Mouse (Mus musculus): ENCODE measurements at regions not wholly inside any gene's neighbourhood (a gene's known extent, or its start where the extent isn't known, plus 50 kb on each side); places are given as distances from the start of the nearest gene placed in this dataset.
A peak's percentile ranks its signal among the peaks of the same experiment; 100 is the strongest.

DNA sequence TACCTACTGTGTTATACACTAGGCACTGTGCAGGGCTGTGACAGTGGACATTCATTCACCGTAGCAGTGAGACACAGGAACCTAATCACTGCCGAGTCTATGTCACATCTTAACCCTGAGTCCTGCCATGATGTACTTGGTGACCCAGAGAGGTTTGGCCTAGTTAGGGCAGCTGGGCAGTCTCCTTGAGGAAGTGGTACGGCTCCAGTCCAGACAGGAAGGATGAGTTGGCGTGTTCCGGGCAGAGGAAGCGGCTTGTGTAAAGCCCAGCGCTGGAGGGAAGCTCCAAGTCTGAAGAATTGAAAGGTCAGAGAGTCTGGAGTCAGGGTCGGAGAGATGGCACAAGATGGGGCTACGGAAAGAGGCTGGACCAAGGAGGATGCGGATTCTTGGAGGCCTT lies 99.4 kb upstream of the Smim15 start:
- no peak for DNase-seq

DNA sequence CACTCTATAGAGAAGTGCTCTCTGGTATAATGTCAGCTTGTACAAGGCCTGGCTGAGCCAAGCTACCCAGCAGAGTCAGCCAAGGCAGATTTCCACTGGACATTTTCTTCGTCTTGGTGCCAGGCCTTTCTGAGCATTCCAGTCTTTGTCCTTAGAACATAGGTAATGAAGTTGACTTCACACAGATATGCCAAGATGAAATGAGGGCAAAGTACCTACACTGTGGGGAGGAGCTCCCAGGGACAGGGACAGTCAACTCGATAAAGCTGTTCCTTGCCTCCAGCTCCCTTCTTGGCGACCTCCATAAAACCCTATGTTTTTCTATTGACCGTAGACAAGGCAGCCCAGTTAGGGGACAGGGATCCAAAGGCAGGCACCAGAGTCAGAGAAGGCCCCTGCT lies 101.3 kb upstream of the Smim15 start:
- no peak for DNase-seq

DNA sequence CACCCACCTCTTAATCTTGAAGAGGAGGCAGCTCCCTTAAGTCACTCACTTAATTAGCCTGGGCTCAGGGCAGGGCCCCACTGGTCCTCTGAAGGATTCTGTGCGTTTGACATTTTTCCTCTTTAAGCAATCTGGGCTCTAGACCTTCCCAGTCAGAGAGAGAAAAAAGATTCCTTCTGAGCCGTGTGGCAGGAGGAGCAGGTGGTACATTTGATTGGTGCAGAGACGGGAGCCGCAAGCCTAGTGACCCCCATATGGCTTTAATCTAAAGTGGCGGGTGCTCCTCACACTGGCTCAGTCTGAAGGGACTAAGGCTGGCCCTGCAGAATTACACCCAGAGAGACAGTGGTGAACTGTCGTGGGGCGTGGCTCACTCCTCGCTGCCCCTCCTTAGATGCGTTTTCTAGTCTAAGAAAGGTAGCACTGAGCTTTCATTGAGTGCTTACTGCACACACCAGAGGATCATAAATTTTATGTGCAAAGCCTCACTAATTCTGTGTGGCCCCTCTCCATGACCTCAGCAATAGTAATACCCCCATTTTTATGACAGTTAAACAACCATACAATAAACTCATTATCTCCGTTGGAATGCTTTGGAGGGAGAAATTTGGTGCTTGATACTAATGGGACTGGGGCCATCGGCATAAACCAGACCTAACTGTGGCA lies 101.8 kb upstream of the Smim15 start:
- no peak for DNase-seq

DNA sequence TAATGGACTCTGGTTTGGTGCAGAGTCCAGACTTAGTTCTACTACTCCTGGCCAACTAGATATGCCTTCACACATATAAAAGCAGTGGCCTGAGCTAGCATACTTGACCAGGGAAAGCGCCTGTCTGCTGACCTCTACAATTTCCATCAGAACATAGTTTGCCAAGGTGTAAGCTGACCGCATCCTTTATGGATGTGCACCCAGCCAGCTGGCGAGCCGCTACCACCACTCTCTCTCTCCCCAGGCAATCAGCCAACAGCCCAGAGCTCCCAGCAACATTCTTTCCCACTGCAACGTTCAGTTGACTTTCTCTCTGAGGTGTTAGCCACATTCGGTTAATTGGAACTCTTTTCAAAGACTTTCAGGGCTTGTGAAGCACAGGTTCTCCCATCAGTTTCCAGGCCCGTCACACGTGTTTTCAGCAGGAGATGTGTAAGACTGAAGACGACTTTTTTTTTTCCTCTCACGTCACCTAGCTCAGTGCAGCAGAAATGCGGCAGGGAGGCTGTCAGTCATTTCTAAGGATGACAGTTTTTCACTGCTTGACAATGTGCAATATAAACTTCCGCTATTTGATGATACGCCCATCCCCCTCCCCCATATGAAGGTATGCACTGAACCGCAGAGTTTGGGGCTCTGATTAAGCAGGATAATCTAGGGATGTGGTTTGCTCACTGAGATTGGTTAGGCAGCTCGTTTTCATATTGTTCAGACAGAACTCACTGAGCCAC lies 104.2 kb upstream of the Smim15 start:
- no peak for DNase-seq

DNA sequence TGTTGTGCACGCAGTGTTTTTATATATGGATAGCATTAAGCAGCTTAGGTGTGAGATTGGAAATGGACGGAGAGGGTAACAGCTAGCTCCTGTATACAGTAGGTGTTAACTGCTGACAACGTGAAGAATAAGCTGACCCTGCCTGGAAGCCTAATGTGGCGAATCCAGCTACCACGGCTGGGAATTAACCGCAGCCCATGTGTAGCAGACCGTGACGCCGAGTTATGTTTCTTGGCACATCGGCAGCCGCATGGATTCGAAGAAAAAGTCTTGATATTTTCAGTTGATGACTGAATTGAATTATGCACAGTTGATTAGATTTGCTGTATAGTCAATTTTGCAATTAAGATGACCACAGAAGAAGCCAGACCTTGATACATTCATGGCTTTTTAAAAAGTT lies 108.6 kb upstream of the Smim15 start:
- DNase-seq, result no peak

DNA sequence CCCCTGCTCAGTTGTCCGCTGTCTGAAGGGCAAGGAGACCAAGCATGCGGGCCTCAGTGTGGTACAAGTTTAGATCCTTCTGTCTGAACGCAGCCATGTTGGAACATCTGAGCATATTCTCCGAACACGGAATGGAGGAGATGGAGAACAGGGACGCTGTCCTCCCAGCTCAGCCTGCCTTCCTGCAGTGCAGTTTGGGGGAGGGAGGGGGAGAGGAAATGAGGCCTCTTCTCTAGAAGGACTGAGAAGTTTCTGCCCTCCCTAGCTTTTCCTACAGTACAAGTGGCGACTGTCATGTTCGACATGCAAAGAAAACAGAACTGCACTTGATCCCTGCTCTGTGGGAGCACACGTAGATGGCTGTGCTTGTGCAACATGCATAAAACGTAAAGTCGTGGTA lies 109.6 kb upstream of the Smim15 start:
- DNase-seq, result no peak

DNA sequence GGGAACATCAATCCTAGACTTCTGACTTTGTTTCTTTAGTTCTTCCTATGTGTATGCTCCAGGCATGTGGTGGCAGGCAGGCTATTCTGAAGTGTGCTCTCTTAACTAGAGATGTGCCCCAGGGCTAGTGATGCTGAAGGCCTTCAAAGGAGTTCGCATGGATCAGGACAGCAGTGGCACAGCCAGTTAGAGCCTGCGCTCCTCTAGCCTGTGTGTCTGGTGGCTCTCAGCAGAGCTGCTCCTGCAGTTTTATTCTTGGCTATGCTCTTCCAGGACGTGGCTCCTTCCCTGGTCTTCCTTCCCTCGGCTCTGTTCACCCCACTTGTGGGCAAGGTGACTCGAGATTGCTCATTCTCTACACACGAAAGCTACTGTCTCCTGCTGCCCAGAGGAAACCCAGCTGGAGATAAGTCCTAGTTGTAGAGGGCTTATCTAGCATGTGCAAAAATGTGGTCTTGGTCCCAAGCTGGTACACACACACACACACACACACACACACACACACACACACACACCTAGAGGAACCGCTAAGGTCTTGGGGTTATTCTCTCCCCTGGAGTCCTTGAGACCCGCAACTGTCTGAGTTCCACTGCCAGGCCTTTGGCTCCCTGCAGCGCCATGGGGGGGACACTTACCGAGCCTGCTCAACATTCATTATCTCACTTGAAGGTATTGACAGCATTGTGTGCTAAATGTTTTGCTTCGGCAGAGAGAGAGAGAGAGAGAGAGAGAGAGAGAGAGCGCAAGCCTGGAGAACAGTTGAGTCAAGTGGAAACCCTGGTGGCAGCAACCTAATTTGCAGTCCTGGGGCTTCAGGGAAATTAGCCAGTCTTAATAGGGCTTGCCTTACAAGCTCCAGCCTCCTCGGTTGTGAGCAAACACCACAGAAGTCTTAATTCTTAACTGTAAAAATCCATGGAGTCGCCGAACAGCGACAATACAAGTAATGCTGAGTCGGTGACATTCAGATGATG lies 110.4 kb upstream of the Smim15 start:
- no peak for DNase-seq

DNA sequence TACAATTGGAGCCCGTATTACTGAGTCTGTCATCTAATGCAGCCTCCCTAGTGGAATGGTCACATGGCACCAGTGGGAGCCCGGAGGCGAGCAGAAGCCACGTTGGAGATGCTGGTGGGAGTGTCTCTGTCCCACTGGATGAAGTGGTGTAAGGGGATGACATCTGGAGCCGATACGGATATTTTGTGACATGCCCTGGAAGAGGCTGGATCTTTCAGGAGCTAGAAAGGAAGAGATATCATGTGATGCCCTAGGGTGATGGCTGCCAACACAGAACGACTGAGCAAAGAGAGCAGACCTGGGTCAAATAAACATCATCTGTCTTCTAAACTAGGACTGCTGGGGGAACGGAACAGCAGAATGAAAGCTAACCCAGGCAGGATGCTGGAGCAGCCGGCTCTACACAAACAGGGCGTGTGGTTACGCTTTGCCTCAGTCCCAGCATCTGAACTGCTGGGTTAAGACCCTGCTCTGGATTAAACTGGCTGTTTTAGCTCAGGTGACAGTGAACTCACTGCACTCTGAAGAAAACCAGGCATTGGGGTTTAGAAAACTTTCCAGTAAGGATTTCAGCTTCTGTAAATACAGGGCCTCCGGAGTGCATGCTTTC lies 111.7 kb upstream of the Smim15 start:
- DNase-seq, result no peak

DNA sequence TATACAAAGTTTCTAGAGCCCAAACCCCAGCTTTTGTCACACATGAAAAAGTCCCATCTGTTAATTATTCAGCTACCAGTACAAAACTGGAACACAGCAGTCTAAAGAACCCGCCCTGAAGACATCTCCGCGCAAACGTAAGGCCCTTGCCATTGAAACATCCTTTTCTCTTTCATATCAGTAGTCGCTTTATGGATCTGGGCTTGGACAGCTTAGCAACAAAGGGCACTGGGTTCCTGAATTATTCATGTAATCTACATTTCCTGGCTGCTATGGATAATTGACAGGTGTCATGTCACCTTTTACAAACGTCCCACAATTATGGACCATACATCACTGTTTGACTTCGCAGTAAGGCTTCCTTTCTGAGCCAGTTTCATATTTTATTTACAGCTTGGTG lies 113.0 kb upstream of the Smim15 start:
- no peak for DNase-seq

DNA sequence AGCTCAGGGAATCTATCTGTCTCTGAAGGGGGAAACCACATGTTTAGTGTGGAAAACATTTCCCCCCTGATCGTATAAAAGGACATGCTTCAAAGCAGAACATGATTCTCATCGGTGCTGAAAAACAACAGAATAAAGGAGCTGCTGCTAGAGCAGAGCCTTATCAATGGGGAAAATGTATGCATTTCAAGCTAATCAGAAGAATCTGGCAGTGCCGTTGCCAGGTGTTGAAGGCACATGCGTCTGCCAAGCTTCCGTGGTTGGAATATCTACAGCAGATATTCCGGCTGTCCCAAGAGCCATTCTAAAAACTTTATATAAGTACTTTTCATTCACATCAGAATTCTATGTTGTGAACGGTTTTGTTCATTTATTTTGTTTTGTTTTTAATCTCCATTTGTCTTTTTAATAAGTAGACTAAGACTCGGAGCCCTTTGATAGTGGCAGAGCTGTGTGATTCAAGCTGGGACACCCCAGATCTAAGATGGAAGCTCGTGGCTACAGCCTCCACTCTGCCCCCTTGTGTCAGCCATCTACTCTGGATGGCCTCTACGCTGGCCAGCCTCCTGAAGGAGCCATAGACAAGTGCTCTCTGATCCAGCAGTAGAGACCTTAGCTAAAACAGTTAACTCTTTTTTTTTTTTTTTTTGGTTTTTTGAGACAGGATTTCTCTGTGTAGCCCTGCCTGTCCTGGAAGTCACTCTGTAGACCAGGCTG lies 116.6 kb upstream of the Smim15 start:
- peak; percentile 8 to 24 for DNase-seq

DNA sequence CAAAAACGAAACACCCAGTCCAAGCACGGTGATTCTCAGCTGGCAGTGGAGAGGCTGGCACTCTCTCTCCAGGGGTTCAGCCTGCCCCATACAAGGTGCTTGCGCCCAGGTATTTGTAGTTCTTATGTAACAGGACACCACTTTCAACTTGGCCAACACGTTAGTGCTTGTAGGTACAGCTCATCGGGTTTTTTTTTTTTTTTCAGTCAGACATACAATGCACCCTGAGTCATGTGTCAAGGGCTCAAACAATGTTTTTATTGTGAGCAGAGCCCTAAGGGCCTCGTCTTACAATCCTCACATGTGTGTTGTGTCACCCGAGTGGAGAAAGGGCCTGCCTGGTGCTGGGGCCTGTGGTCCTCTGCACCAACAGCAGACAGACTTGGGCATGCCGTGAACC lies 118.8 kb upstream of the Smim15 start:
- no peak for DNase-seq

DNA sequence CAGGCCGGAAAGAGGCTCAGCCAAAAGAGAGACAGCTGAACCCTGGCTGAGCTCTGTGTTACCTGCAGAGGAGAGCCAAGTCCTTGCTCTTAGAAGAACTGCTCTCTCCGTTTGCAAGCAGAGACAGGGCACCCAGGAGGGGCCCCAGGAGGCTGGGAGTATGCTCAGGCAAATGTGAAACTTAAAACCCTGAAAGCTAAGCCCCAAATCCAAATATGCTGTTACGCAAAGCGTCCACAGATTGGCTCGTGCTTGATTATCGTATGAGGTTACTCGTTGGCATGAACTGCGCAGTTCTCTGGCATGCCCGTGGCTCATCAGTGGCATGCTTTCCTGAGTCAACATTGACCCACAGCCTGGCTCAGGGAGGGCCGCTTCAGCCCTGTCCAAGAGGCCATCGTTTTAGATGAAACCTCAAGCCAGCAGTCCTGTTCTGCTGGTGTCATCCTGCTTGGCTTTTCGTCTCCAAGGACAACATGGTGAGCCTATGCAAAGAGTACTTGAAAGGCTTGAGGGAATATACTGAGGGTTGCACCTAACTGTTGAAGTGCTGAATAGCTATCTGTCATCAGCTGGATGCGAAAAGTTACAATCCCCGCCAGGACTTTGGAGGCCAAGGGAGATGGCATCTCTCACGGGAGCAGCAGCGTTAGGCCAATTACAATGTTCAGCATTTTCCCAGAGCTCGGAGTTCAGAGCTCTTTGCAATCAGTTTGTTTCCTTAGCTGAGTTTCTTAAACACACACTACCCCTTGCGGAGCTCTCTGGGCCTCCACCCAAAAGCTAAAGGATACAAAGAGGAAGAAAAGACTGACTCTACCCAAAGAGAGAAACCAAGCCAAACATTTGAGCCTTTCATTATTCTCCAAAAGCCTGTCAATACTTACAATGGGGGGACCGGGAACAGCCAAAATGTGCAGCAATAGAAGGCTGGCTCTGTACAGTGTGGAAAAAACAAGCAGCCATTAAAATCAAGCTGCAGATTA lies 120.8 kb upstream of the Smim15 start:
- no peak for DNase-seq

DNA sequence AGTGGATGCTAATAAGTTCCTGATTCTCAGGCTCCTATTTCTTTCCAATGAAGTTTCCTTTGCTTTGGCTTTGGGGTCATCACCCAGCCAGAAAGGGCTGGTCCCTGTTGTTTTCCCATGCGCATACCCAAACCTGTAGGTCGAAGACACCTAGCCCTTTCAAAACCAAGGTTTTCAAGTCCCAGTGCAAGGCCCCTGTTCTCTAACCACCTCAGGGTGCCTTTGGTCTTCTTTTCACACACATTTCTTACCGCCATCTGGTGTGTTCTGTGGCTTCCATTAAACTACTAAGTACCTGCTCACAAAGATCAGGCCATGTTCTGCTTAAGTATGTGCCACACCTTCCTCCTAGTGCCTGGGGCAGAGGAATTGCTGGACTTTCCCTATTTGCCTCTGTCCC lies 124.8 kb upstream of the Smim15 start:
- DNase-seq, result no peak

DNA sequence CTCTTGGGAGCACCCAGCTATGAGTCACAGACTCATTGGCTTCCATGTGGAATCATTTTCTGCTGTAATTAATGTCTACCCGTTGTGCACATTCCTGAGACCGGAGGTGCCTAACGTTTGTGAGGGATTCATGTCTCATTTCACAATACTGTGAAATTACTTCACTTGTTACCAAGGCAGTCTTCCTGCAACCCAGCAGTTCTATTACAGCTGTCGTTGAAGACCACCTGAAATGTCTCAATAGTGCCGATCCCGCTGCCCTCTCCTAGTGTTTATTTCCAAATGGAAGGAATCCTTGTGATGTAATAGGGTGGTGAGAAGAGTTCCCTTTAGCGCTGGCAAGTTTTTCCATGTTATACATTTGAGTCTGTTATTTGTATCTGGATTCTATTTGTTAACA lies 125.8 kb upstream of the Smim15 start:
- no peak for DNase-seq

DNA sequence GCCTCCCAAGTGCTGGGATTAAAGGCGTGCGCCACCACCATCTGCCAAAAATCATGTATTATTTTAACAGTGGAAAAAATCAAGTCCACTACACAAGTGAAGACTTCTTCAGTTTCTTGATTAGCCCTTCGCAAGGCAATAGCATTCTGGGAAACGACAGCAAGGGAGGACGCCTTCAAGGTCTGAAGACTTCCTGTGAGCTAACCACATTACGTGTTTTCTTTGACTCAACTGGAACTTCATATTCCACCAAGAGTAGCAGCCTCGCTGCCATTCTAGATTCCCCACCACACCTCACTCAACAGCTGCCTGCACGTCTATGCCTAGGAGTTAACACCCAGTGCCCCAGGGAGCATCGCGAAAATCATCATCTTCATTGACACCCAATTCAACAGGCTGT lies 126.2 kb upstream of the Smim15 start:
- no peak for DNase-seq

DNA sequence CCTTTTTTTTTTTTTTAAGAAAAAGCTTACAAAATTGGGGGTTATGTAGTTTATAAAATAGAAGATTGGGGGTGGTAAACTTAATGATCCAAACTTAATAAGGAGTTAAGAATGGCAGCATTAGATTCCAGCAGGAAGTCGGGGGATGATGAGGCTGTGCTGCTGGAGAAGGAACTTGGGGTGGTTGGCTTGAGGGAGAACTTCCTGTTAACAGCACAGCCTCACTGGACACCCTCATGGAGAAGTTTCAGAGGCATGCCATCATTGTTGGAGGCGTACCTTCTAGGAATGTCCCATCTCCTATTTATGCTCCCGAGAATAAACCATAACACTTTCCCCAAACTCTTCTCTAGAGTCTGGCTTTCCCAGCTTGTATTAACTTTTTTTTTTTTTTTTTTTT lies 126.7 kb upstream of the Smim15 start:
- no peak for DNase-seq

DNA sequence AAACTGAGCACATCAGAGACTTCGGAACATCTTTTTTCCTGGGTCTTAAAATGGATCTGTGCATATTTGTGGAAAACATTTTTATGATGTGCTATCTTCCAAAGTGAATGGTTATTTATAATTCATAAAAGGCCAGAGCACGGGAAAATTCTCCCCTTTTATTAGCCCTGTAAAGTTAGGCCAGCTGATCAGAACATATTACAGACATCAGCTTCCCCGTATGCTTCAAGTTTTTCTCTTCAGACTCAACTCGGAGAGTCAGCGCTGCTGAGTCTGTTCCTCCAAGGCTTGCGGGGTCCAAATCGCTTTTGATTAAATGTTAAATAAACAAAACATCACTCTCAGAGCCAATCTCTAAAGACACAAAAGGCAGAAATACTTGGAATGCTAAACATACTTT lies 134.1 kb upstream of the Smim15 start:
- no peak for DNase-seq

DNA sequence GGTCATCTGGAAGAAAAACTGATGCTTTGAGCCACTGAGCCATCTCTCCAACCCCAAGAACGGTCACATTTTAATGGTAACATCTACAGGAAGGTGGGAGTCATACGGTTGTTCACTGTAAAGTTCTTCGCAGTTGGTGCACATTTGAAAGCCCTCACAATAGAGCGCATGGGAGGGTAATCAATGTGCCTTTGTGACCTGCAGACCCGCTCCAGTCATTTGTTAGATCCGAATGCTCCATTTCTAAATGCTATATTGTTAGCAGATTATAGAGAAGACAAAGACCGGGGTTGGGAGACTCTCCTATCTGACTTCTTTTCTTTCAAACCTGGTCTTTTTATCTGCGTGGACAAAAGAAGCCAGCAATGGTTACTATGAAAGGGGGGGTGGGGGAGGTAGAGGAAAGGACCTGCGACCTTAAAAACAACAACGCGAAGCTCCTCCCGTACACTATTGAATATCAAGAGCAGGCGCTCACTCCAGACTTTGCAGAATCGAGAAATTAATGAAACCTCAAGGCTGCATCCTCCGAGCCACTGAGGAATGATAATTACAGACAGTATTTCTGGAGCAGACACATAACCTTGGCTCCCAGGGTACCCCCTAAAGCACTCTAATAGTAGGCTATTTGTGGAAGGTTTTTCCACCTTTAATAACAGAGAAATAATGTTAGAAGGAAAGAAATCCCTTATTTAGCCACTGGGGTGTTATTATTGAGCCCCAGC lies 134.7 kb upstream of the Smim15 start:
- no peak for DNase-seq

DNA sequence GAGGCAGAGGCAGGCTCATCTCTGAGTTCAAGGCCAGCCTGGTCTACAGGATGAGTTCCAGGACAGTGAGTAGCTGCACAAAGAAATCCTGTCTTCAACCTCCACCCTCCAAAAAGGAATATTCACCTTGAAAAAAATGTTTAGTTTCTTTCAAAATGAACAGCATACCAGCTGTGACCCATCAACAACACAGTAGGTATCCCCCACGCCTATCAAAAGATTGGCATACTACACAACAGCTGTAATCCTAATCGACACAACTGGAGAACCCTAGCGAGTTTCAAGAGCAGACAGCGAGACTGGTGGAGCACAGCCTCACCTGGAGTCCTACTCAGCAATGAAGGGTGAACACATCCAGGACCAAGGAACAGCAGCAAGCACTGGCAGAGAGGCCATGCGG lies 136.3 kb upstream of the Smim15 start:
- no peak for DNase-seq

DNA sequence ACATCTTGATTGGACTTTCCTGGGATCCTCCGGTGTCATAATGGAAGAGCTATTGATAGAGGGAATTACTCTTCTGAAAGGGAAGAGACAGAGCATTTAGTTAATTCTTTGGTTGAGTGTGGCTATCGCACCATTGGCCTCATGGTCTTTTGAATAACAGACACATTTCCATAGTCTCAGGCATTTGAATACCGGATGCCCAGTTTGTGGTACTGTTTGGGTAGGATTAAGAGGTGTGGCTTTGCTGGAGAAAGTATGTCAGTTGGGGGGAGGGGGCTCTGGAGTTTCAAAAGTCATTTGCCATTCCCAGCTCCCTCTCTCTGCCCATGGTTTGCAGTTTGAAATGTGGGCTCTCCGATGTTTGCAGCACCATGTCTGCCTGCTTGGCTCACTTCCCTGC lies 139.4 kb upstream of the Smim15 start:
- no peak for DNase-seq

All from B cell, adult 2 months (primary cell).